Mouse (Mus musculus) stomach, embryonic 14.5 days (tissue): Measurements from ENCODE around the gene Shb. TPM values are rescaled to one million over a fixed set of nuclear protein-coding genes. Genes with fewer than 3 reads are reported as not detected.

ENCODE experiments used
- ATAC-seq: fragments of 200-750 bp; cut with Nextera tagmentation; 2 replicates; pipeline ENCODE4 v1.8.0; 2017; ENCODE audit warnings: low read depth, moderate TSS enrichment; ENCODE audit not compliant: insufficient number of reproducible peaks, insufficient read depth, low FRiP score
- H3K27ac ChIP-seq: fragments of 300-500 bp; sonication (generic); 2 replicates; pipeline ENCODE4 v1.5.1; 2014; ENCODE audit warnings: mild to moderate bottlenecking, low read length, moderate library complexity, mixed read lengths
- H3K27me3 ChIP-seq: fragments of 300-500 bp; sonication (generic); 2 replicates; pipeline ENCODE4 v1.6.1; 2014; ENCODE audit warnings: low read length, control low read depth, mixed read lengths; ENCODE audit not compliant: control insufficient read depth, insufficient read depth
- H3K36me3 ChIP-seq: fragments of 300-500 bp; sonication (generic); 2 replicates; pipeline ENCODE4 v1.6.1; 2014; ENCODE audit warnings: mild to moderate bottlenecking, control low read depth, low read length, moderate library complexity, mixed read lengths; ENCODE audit not compliant: control insufficient read depth, insufficient read depth
- H3K4me1 ChIP-seq: fragments of 300-500 bp; sonication (generic); 2 replicates; pipeline ENCODE4 v1.6.1; 2014; ENCODE audit warnings: low read length, control low read depth, mixed read lengths; ENCODE audit not compliant: control insufficient read depth, insufficient read depth
- H3K4me2 ChIP-seq: fragments of 300-500 bp; sonication (generic); replicated peaks from 2 replicates; pipeline ENCODE4 v1.6.1; 2014; ENCODE audit warnings: low read depth, low read length, control low read depth
- H3K4me3 ChIP-seq: fragments of 300-500 bp; sonication (generic); 2 replicates; pipeline ENCODE4 v1.5.1; 2014; ENCODE audit warnings: low read depth, low read length, control low read depth
- H3K9ac ChIP-seq: fragments of 300-500 bp; sonication (generic); replicated peaks from 2 replicates; pipeline ENCODE4 v1.6.1; 2014; ENCODE audit warnings: low read depth, mild to moderate bottlenecking, control low read depth, low read length, moderate library complexity, mixed read lengths
- H3K9me3 ChIP-seq: fragments of 300-500 bp; sonication (generic); 2 replicates; pipeline ENCODE4 v1.6.1; 2016; ENCODE audit warnings: low read depth, low read length, control low read depth; ENCODE audit not compliant: control insufficient read depth
- WGBS: fragments of 180-500 bp; shearing (Covaris S2); extraction: QIAGEN DNeasy Blood & Tissue Kit; methylation state at CpG from one replicate; pipeline ENCODE4 v1.1.7; 2014; 5-methylcytosine and 5-hydroxymethylcytosine counted together
- polyA plus RNA-seq: library from polyadenylated mRNA; unstranded; fragments of >200 nt; fragmentation: Nextera tagmentation; extraction: Ambion mirVana; gene quantifications from 2 replicates; pipeline ENCODE4 v1.2.1, GENCODE M21; 2014

Shb gene
- polyA plus RNA-seq, 1 experiment from 2014 or later, result 4.4 TPM

- no peaks in the 10 kb centered on the region for H3K27me3 ChIP-seq
- H3K36me3 ChIP-seq, result no peaks in the 10 kb centered on the region
- no peaks in the 10 kb centered on the region for H3K9me3 ChIP-seq
- 0 out of 2 replicates have a peak overlapping the region, but pooled peaks have one; percentile 16 for H3K4me2 ChIP-seq
- peak overlapping the region; percentile 86 for H3K27ac ChIP-seq
- ATAC-seq, result peak; percentile 62
- H3K9ac ChIP-seq, result no peak overlapping the region
- H3K4me1 ChIP-seq, result peaks cover 73% of the 10 kb centered on the region
- 32% methylated on average over 18 of the region's 18 CpGs for whole genome bisulfite sequencing
- H3K4me3 ChIP-seq, result no peak overlapping the region
Measured at GRCm38 (mm10) chr4:45489141-45490035, 42.9 kb downstream of the Shb start.

- WGBS, result 28% methylated on average over 6 of the region's 6 CpGs
- no peaks in the 10 kb centered on the region for H3K27me3 ChIP-seq
- no peak overlapping the region for H3K9ac ChIP-seq
- H3K4me3 ChIP-seq, result no peak overlapping the region
- no peak for ATAC-seq
- H3K9me3 ChIP-seq, result no peaks in the 10 kb centered on the region
- H3K4me2 ChIP-seq, result no peak overlapping the region
- peaks cover 68% of the 10 kb centered on the region for H3K4me1 ChIP-seq
- 0 out of 2 replicates have a peak overlapping the region, but pooled peaks have one; percentile 23 for H3K27ac ChIP-seq
- no peaks in the 10 kb centered on the region for H3K36me3 ChIP-seq
Measured at GRCm38 (mm10) chr4:45487681-45488081, 44.6 kb downstream of the Shb start.

GRCm38 (mm10) chr4:45485024-45485423 is 47.2 kb downstream of the Shb start:
- no peak overlapping the region for H3K9ac ChIP-seq
- H3K4me3 ChIP-seq, result no peak overlapping the region
- H3K4me2 ChIP-seq, result no peak overlapping the region
- H3K4me1 ChIP-seq, result peaks cover 41% of the 10 kb centered on the region
- no peaks in the 10 kb centered on the region for H3K9me3 ChIP-seq
- H3K36me3 ChIP-seq, result no peaks in the 10 kb centered on the region
- 81% methylated on average over 5 of the region's 5 CpGs for WGBS
- H3K27ac ChIP-seq, result no peak overlapping the region
- no peak for ATAC-seq
- H3K27me3 ChIP-seq, result no peaks in the 10 kb centered on the region

- Histone ChIP-seq H3K9me3 (no peaks in the 10 kb centered on the region), H3K4me2 (no peak overlapping the region), H3K27ac (no peak overlapping the region), H3K9ac (no peak overlapping the region), H3K36me3 (no peaks in the 10 kb centered on the region), H3K4me1 (peaks cover 31% of the 10 kb centered on the region), H3K27me3 (no peaks in the 10 kb centered on the region), H3K4me3 (no peak overlapping the region)
- ATAC-seq, result peak; percentile 61; the same call in 1 of the 2 replicates
- WGBS, result 67% methylated on average over 8 of the region's 8 CpGs
Measured at GRCm38 (mm10) chr4:45483271-45484245, 48.7 kb downstream of the Shb start.

- no peaks in the 10 kb centered on the region for H3K9me3 ChIP-seq
- no peaks in the 10 kb centered on the region for H3K36me3 ChIP-seq
- peaks cover 18% of the 10 kb centered on the region; the same call in 1 of the 2 replicates for H3K4me1 ChIP-seq
- H3K27me3 ChIP-seq, result no peaks in the 10 kb centered on the region
- H3K27ac ChIP-seq, result no peak overlapping the region
- H3K4me3 ChIP-seq, result no peak overlapping the region
- 72% methylated on average over 13 of the region's 13 CpGs for WGBS
- ATAC-seq, result no peak
- H3K4me2 ChIP-seq, result no peak overlapping the region
- no peak overlapping the region for H3K9ac ChIP-seq
Measured at GRCm38 (mm10) chr4:45482271-45482670, 50.0 kb downstream of the Shb start.

- no peak for ATAC-seq
- peaks cover 16% of the 10 kb centered on the region; the same call in 1 of the 2 replicates for H3K4me1 ChIP-seq
- H3K4me2 ChIP-seq, result no peak overlapping the region
- H3K27ac ChIP-seq, result no peak overlapping the region
- H3K4me3 ChIP-seq, result no peak overlapping the region
- no peaks in the 10 kb centered on the region for H3K9me3 ChIP-seq
- no peaks in the 10 kb centered on the region for H3K27me3 ChIP-seq
- no peak overlapping the region for H3K9ac ChIP-seq
- H3K36me3 ChIP-seq, result no peaks in the 10 kb centered on the region
- 82% methylated on average over 5 of the region's 5 CpGs for WGBS
Measured at GRCm38 (mm10) chr4:45481431-45481830, 50.8 kb downstream of the Shb start.

GRCm38 (mm10) chr4:45480595-45480994 is 51.7 kb downstream of the Shb start:
- H3K9me3 ChIP-seq, result no peaks in the 10 kb centered on the region
- no peak overlapping the region for H3K9ac ChIP-seq
- no peaks in the 10 kb centered on the region for H3K27me3 ChIP-seq
- WGBS, result 55% methylated on average over 3 of the region's 3 CpGs
- peaks cover 20% of the 10 kb centered on the region; the same call in 1 of the 2 replicates for H3K4me1 ChIP-seq
- H3K27ac ChIP-seq, result no peak overlapping the region
- no peak overlapping the region for H3K4me2 ChIP-seq
- H3K36me3 ChIP-seq, result no peaks in the 10 kb centered on the region
- no peak overlapping the region for H3K4me3 ChIP-seq
- no peak for ATAC-seq

GRCm38 (mm10) chr4:45479433-45479832 is 52.8 kb downstream of the Shb start:
- H3K27me3 ChIP-seq, result no peaks in the 10 kb centered on the region
- WGBS, result 59% methylated on average over 10 of the region's 10 CpGs
- no peak overlapping the region for H3K27ac ChIP-seq
- no peak overlapping the region for H3K4me3 ChIP-seq
- H3K36me3 ChIP-seq, result no peaks in the 10 kb centered on the region
- H3K4me2 ChIP-seq, result no peak overlapping the region
- H3K4me1 ChIP-seq, result peaks cover 20% of the 10 kb centered on the region; the same call in 1 of the 2 replicates
- no peak overlapping the region for H3K9ac ChIP-seq
- ATAC-seq, result no peak
- no peaks in the 10 kb centered on the region for H3K9me3 ChIP-seq
